Mouse (Mus musculus): Measurements from ENCODE around the gene Ngly1.

DNA sequence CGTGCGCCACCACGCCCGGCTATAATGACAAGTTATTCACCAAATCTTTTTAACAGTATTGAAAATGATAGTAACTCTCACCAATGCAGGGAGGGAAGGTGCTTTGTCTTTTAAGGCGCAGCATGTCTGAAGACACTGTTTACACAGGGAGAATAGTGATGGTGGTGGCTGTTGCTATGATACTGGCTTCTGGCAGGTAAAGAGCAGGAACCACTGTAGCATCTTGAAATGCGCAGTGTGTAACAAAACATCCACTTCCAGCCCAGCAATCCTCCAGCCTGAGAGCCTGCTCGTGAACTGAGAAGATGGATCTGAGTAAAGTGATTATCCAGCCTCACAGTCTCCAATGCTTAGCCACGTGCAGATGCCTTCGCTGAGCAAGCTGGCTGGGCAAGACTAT lies 98.4 kb downstream of the Ngly1 start:
- TF ChIP-seq CTCF (IDR thresholded peaks at IDR 0.05) (no peak), POLR2A (IDR thresholded peaks at IDR 0.05; ENCODE audit: insufficient read depth, low read depth, low read length) (no peak)

Data from heart, adult 2 months (tissue).